12 mouse cellular contexts compared by ENCODE assay signal in the genomic region with DNA sequence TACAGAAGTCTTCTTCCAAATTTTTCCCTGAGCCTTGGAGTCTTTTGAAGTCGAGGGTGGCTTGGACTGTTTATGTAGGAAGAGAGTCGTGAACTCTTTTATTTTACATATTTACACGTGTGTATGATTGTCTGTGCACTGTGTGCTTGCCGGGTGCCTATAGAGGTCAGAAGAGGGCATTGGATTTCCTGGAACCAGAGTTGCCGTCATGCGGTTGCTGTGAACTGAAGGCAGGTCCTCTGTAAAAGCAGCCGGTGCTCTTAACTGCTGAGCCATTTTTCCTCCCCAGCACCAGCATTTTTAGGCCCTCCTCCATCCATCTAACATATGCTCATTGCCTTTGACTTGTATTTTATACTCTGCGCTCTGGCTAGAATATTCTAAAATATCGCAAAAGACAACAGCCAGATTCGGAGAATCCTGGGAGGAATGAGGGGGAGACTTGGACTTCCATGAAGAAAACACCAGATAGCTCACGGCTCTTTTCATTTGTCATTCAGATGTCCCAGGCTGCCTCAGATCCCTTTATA. TPM values are rescaled to one million over a fixed set of nuclear protein-coding genes. Genes with fewer than 3 reads are reported as not detected.
A peak's percentile ranks its signal among the peaks of the same experiment; 100 is the strongest.
DNase-seq lines count a peak whose midpoint lies in the region; ATAC-seq and TF ChIP-seq lines count a peak whose summit lies in the region.
"Had no signal": no experiment of that assay in that cellular context is flagged by ENCODE, and none has a peak within 500 bp of the region (broad histone marks: within the 10 kb centered on the region; RNA-seq: fewer than 3 reads in every experiment).

No protein-coding gene starts in this region.

- TF ChIP-seq CTCF in cortical plate, adult 2 months (IDR thresholded peaks at IDR 0.05; ENCODE audit: extremely low read depth, insufficient read depth, low read length): no peak

- no peaks in the 10 kb centered on the region for H3K9me3 ChIP-seq in kidney, embryonic 15.5 days (replicated peaks)
- H3K9me3 ChIP-seq in limb, embryonic 15.5 days: no peaks in the 10 kb centered on the region
- H3K9me3 ChIP-seq: forebrain, embryonic 13.5 days had no signal

- H3K9ac ChIP-seq in kidney, embryonic 15.5 days: no peak overlapping the region; the same call in 1 of the 2 replicates
- no peak overlapping the region for H3K9ac ChIP-seq in limb, embryonic 15.5 days
- H3K9ac ChIP-seq: forebrain, embryonic 13.5 days; liver, embryonic 14.5 days had no signal

- no peaks in the 10 kb centered on the region for H3K27me3 ChIP-seq in kidney, embryonic 15.5 days
- no peaks in the 10 kb centered on the region for H3K27me3 ChIP-seq in limb, embryonic 15.5 days
- H3K27me3 ChIP-seq: forebrain, embryonic 13.5 days had no signal

- 69% methylated on average over 11 of the region's 11 CpGs for WGBS in kidney, embryonic 15.5 days
- WGBS in limb, embryonic 15.5 days: 68% methylated on average over 11 of the region's 11 CpGs

- peak overlapping the region; percentile 69 for H3K27ac ChIP-seq in kidney, embryonic 15.5 days
- H3K27ac ChIP-seq in cortical plate, adult 2 months (ENCODE audit: insufficient read depth, low read length): 0 out of 2 replicates have a peak overlapping the region, but pooled peaks have one; percentile 11
- peak overlapping the region; percentile 3; the same call in 1 of the 2 replicates for H3K27ac ChIP-seq in limb, embryonic 15.5 days
- H3K27ac ChIP-seq: liver, embryonic 14.5 days had no signal

- no peak for TF ChIP-seq POLR2A in cortical plate, adult 2 months (IDR thresholded peaks at IDR 0.05; ENCODE audit: extremely low read depth, insufficient read depth, low read length)

- H3K4me3 ChIP-seq in kidney, embryonic 15.5 days (replicated peaks): no peak overlapping the region
- no peak overlapping the region for H3K4me3 ChIP-seq in cortical plate, adult 2 months (ENCODE audit: insufficient read depth, low read length)
- H3K4me3 ChIP-seq in limb, embryonic 15.5 days: no peak overlapping the region
- H3K4me3 ChIP-seq: forebrain, embryonic 13.5 days had no signal

- no peaks in the 10 kb centered on the region for H3K36me3 ChIP-seq in kidney, embryonic 15.5 days
- no peaks in the 10 kb centered on the region for H3K36me3 ChIP-seq in limb, embryonic 15.5 days

- peaks cover 57% of the 10 kb centered on the region for H3K4me1 ChIP-seq in kidney, embryonic 15.5 days
- peaks cover 5% of the 10 kb centered on the region for H3K4me1 ChIP-seq in cortical plate, adult 2 months (ENCODE audit: control insufficient read depth, insufficient read depth, low read length)
- H3K4me1 ChIP-seq in limb, embryonic 15.5 days: peaks cover 53% of the 10 kb centered on the region

- no peak for DNase-seq in kidney, adult 9 months
- DNase-seq in ES-CJ7 (ENCODE audit: low read depth, low spot score): peak; percentile 57
- DNase-seq in right cerebral cortex, adult 18-20 months: no peak
- DNase-seq in adrenal gland, adult 8-10 months: no peak
- DNase-seq: cerebellum, adult 11-12 months; spleen, adult 18-20 months had no signal

- H3K4me2 ChIP-seq in kidney, embryonic 15.5 days: no peak overlapping the region
- 0 out of 2 replicates have a peak overlapping the region, but pooled peaks have one; percentile 22 for H3K4me2 ChIP-seq in limb, embryonic 15.5 days

- ATAC-seq in kidney, embryonic 15.5 days (replicated peaks; ENCODE audit: low FRiP score): no peak
- ATAC-seq in limb, embryonic 15.5 days (ENCODE audit: insufficient number of reproducible peaks, low FRiP score, low TSS enrichment, low read depth): no peak

RNA-seq across cellular contexts. Expression of a gene that starts 25.0 kb away (rescaled TPM):
- polyA plus RNA-seq in kidney, embryonic 15.5 days (2015; fragmentation: Nextera tagmentation; extraction: Ambion mirVana): 605 and 671 TPM in 2 replicates
- 107 and 110 TPM in 2 replicates for polyA plus RNA-seq in cortical plate, adult 2 months (2012; rRNA removed)
- 513 and 518 TPM in 2 replicates for polyA plus RNA-seq in limb, embryonic 15.5 days (2015; fragmentation: Nextera tagmentation; extraction: Ambion mirVana)
- 100 to 1,000 TPM in 3 of 4 experiments, 10 to 100 TPM in 1; 89.9 to 176 (median 144) TPM for total RNA-seq in adrenal gland, adult 8-10 months (2022)

RNA-seq across cellular contexts. Expression of a gene that starts 33.4 kb away (rescaled TPM):
- 62.2 and 79.3 TPM in 2 replicates for polyA plus RNA-seq in kidney, embryonic 15.5 days (2015; fragmentation: Nextera tagmentation; extraction: Ambion mirVana)
- 15.5 and 17.7 TPM in 2 replicates for polyA plus RNA-seq in cortical plate, adult 2 months (2012; rRNA removed)
- polyA plus RNA-seq in limb, embryonic 15.5 days (2015; fragmentation: Nextera tagmentation; extraction: Ambion mirVana): 233 and 345 TPM in 2 replicates
- 10 to 100 TPM; 17.3 to 29.4 (median 24.6) TPM for total RNA-seq in adrenal gland, adult 8-10 months (2022)

RNA-seq across cellular contexts. Expression of a gene that starts 49.6 kb away (rescaled TPM):
- 98.5 and 105 TPM in 2 replicates for polyA plus RNA-seq in kidney, embryonic 15.5 days (2015; fragmentation: Nextera tagmentation; extraction: Ambion mirVana)
- polyA plus RNA-seq in cortical plate, adult 2 months (2012; rRNA removed): 62.0 and 69.6 TPM in 2 replicates
- polyA plus RNA-seq in limb, embryonic 15.5 days (2015; fragmentation: Nextera tagmentation; extraction: Ambion mirVana): 100 and 104 TPM in 2 replicates
- 10 to 100 TPM; 57.3 to 84.7 (median 68.7) TPM for total RNA-seq in adrenal gland, adult 8-10 months (2022)

RNA-seq across cellular contexts. Expression of a gene that starts 56.5 kb away (rescaled TPM):
- polyA plus RNA-seq in kidney, embryonic 15.5 days (2015; fragmentation: Nextera tagmentation; extraction: Ambion mirVana): 0.34 and 0.35 TPM in 2 replicates
- polyA plus RNA-seq in cortical plate, adult 2 months (2012; rRNA removed): 0.13 and 0.19 TPM in 2 replicates
- 5.1 and 5.6 TPM in 2 replicates for polyA plus RNA-seq in limb, embryonic 15.5 days (2015; fragmentation: Nextera tagmentation; extraction: Ambion mirVana)
- under 1 TPM; 0.15 to 0.87 (median 0.39) TPM for total RNA-seq in adrenal gland, adult 8-10 months (2022)
- total RNA-seq: layer of hippocampus, adult 18-20 months had no signal
- polyA plus RNA-seq: forebrain, embryonic 13.5 days had no signal

Comparison
In these comparisons a context has a peak if more than half of its experiments do, and no peak if none do; other contexts are left out.
1. H3K27ac ChIP-seq: peak in every context shown above with its lines; median percentile 69 in kidney, embryonic 15.5 days; 11 in cortical plate, adult 2 months; 3 in limb, embryonic 15.5 days.